Mouse (Mus musculus) kidney, adult 2 months (tissue): ENCODE measurements around the gene Gspt1. TPM values are rescaled to one million over a fixed set of nuclear protein-coding genes. Genes with fewer than 3 reads are reported as not detected.
A peak's percentile ranks its signal among the peaks of the same experiment; 100 is the strongest.
"Not testable (repeated sequence)": the region's sequence is repeated elsewhere in the genome, so short reads cannot be mapped to it uniquely, and the experiment has no call there.

ENCODE experiments used
- DNase-seq: peaks from one replicate; pipeline ENCODE4 v3.0.0; 2021
- H3K27ac ChIP-seq: fragments of 200-500 bp; 2 replicates; pipeline ENCODE4 v1.5.1; 2012; ENCODE audit warnings: low read depth, low read length, control low read depth, inconsistent platforms; ENCODE audit not compliant: insufficient read depth
- H3K27me3 ChIP-seq: fragments of 200-500 bp; replicated peaks from 2 replicates; pipeline ENCODE4 v1.6.1; 2012; ENCODE audit warnings: mild to moderate bottlenecking, moderate library complexity, low read length, inconsistent platforms; ENCODE audit not compliant: control insufficient read depth, insufficient read depth
- H3K36me3 ChIP-seq: fragments of 200-500 bp; 2 replicates; pipeline ENCODE4 v1.6.1; 2012; ENCODE audit warnings: mild to moderate bottlenecking, moderate library complexity, low read length, inconsistent platforms; ENCODE audit not compliant: control insufficient read depth, insufficient read depth
- H3K4me1 ChIP-seq: fragments of 200-500 bp; 2 replicates; pipeline ENCODE4 v1.6.1; 2011; ENCODE audit warnings: low read length; ENCODE audit not compliant: control insufficient read depth, insufficient read depth
- H3K4me3 ChIP-seq: fragments of 200-500 bp; 2 replicates; pipeline ENCODE4 v1.5.1; 2011; ENCODE audit warnings: mild to moderate bottlenecking, low read depth, low read length, control low read depth; ENCODE audit not compliant: insufficient read depth
- CTCF ChIP-seq: fragments of 200-500 bp; conservative IDR thresholded peaks from 2 replicates; pipeline ENCODE4 v1.5.1; 2011; ENCODE audit warnings: low read depth, mild to moderate bottlenecking, control low read depth, low read length, moderate library complexity, mixed read lengths; ENCODE audit not compliant: insufficient read depth, insufficient read length
- POLR2A ChIP-seq: fragments of 200-500 bp; IDR thresholded peaks from one replicate; pipeline ENCODE4 v1.6.1; 2011; ENCODE audit warnings: low read depth, low read length, control low read depth
- WGBS: fragments of 180-500 bp; shearing (Covaris S2); methylation state at CpG from one replicate; pipeline ENCODE4 v1.1.7; 2018; 5-methylcytosine and 5-hydroxymethylcytosine counted together
- polyA plus RNA-seq: library from polyadenylated mRNA; depleted of rRNA; stranded (reverse); fragments of >200 nt; gene quantifications from 2 replicates; pipeline ENCODE4 v1.2.3, GENCODE M21; 2012; rRNA removed

Gene Gspt1
- 17.4 and 19.1 TPM in 2 replicates for polyA plus RNA-seq

GRCm38 (mm10) chr16:11253898-11254722, at the start of gene Gspt1:
TSS of gene Gspt1 (minus strand) at chr16:11254325.
- Histone ChIP-seq H3K4me1 (peaks cover 3% of the 10 kb centered on the region; the same call in 1 of the 2 replicates), H3K36me3 (no peaks in the 10 kb centered on the region), H3K27ac (peak within 1 kb of the TSS; percentile 92), H3K4me3 (peak within 1 kb of the TSS; percentile 85), H3K27me3 (no peaks in the 10 kb centered on the region)
- DNase-seq: peak; percentile 99
- WGBS: under 1% methylated on average over 76 of the region's 76 CpGs
- no peak for TF ChIP-seq CTCF
- TF ChIP-seq POLR2A: peak; percentile 91

- DNase-seq: no peak
- Histone ChIP-seq H3K4me3 (no peak overlapping the region), H3K4me1 (no peaks in the 10 kb centered on the region), H3K27me3 (no peaks in the 10 kb centered on the region), H3K27ac (no peak overlapping the region), H3K36me3 (no peaks in the 10 kb centered on the region)
- TF ChIP-seq POLR2A (no peak), CTCF (no peak)
These were observed 49.6 kb upstream of the Gspt1 start for GRCm38 (mm10) chr16:11303741-11304140.

DNA sequence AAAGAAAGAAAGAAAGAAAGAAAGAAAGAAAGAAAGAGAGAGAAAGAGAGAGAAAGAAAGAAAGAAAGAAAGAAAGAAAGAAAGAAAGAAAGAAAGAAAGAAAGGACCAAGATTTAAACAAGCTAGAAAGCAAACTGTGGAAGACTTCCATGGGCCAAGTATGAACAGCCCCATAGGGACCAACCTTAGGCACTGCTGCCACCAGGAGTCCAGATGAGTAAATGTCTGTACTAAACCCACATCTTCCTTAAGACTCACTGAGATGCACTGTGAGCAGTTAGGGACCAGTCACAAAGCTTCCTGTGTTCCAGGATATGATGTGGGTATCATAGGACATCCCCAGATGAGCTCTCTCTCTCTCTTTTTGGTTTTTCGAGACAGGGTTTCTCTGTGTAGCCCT, 43.6 kb upstream of the Gspt1 start:
- H3K36me3 ChIP-seq, H3K4me1 ChIP-seq, H3K27me3 ChIP-seq, H3K27ac ChIP-seq, H3K4me3 ChIP-seq: not testable (repeated sequence)
- WGBS: 78% methylated on average over 1 of the region's 1 CpGs
- DNase-seq: peak; percentile 61
- TF ChIP-seq CTCF: peak; percentile 75

DNA sequence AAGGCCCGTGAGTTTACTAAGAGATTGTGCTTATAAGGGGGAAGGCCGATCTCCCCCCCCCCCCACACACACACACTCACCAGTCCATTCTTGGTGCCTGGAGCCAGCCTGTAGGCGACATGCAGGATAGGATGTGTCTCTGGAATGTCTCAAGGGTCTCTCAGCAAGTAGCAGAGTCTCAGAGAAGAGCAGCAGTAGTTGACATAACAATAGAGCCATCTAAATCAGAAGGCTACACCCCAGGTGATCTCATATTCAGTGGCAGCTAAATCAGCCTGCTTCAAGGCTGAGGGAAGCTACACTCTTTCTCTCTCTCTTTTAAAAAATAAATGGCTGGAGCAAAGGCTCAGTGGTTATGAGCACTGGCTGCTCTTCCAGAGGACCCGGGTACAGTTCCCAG, 41.5 kb upstream of the Gspt1 start:
- not testable (repeated sequence) for H3K27ac ChIP-seq, DNase-seq
- 90% methylated on average over 4 of the region's 4 CpGs for WGBS

GRCm38 (mm10) chr16:11288873-11289272, 34.7 kb upstream of the Gspt1 start:
- H3K27me3 ChIP-seq, DNase-seq, H3K36me3 ChIP-seq, H3K4me1 ChIP-seq, H3K27ac ChIP-seq, H3K4me3 ChIP-seq: not testable (repeated sequence)
- WGBS: 95% methylated on average over 8 of the region's 8 CpGs

More for the DNA sequence above, 41.5 kb upstream of the Gspt1 start:
- H3K4me3 ChIP-seq, H3K27me3 ChIP-seq, H3K4me1 ChIP-seq, H3K36me3 ChIP-seq: not testable (repeated sequence)

DNA sequence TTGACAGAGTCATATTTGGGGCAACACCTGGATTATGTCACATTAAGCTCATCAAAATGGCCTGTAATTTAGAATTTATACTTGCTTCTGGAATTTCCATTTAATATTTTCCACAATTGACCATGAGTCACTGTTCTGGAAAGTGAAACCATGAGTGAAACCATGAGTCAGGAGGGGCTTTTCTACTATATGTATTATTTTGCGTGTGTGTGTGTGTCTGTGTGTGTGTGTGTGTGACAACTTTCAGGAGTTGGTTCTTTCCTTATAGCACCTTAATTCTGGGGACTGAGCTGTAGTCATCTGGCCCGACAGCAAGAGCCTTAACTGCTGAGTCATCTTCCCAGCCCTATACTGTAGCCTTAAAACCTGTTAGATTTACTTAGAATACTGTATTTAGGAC, 31.8 kb upstream of the Gspt1 start:
- Histone ChIP-seq H3K36me3 (no peaks in the 10 kb centered on the region), H3K4me1 (no peaks in the 10 kb centered on the region), H3K27me3 (no peaks in the 10 kb centered on the region), H3K27ac (no peak overlapping the region), H3K4me3 (no peak overlapping the region)
- WGBS: 95% methylated on average over 2 of the region's 2 CpGs
- no peak for DNase-seq
- no peak for TF ChIP-seq CTCF
- no peak for TF ChIP-seq POLR2A

DNA sequence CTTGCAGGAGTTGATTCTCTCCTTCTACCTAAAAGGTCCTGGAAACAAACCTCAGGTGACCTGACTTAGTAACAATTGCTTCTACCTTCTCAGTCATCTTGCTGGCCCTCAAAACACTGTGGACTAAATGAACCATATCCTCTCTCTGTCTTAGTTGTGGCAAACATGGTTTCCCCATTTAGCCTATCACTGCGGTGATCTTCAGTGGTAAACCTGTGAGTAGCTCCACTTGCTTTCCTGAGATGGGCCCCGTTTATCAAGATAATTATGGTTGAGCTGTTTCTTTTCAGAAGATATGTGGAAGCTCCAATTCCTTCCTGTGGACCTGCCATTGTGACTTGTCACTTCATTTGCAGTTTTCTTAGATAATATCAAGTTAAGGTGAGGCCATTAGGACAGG, 30.8 kb upstream of the Gspt1 start:
- 83% methylated on average over 2 of the region's 2 CpGs for WGBS
- TF ChIP-seq POLR2A (no peak), CTCF (no peak)
- H3K27ac ChIP-seq: no peak overlapping the region
- H3K4me3 ChIP-seq: no peak overlapping the region
- H3K4me1 ChIP-seq: no peaks in the 10 kb centered on the region
- no peaks in the 10 kb centered on the region for H3K27me3 ChIP-seq
- no peak for DNase-seq
- no peaks in the 10 kb centered on the region for H3K36me3 ChIP-seq

- Histone ChIP-seq H3K4me3 (no peak overlapping the region), H3K27me3 (no peaks in the 10 kb centered on the region), H3K36me3 (no peaks in the 10 kb centered on the region), H3K4me1 (no peaks in the 10 kb centered on the region), H3K27ac (no peak overlapping the region)
- peak; percentile 63 for DNase-seq
- TF ChIP-seq POLR2A (no peak), CTCF (no peak)
- 70% methylated on average over 5 of the region's 5 CpGs for WGBS
These were observed 28.6 kb upstream of the Gspt1 start for GRCm38 (mm10) chr16:11282655-11283232.
